Mouse (Mus musculus) G1E (cell line): ENCODE data around the gene Adgrf5.

Experiments
- CTCF ChIP-seq: IDR thresholded peaks from 2 replicates; pipeline ENCODE4 v1.5.1; 2012; ENCODE audit warnings: low read depth, low read length, inconsistent platforms, mixed read lengths
- TAL1 ChIP-seq: conservative IDR thresholded peaks from 2 replicates; pipeline ENCODE4 v1.6.1; 2012; ENCODE audit warnings: low read depth, low read length, inconsistent platforms, mixed read lengths

DNA sequence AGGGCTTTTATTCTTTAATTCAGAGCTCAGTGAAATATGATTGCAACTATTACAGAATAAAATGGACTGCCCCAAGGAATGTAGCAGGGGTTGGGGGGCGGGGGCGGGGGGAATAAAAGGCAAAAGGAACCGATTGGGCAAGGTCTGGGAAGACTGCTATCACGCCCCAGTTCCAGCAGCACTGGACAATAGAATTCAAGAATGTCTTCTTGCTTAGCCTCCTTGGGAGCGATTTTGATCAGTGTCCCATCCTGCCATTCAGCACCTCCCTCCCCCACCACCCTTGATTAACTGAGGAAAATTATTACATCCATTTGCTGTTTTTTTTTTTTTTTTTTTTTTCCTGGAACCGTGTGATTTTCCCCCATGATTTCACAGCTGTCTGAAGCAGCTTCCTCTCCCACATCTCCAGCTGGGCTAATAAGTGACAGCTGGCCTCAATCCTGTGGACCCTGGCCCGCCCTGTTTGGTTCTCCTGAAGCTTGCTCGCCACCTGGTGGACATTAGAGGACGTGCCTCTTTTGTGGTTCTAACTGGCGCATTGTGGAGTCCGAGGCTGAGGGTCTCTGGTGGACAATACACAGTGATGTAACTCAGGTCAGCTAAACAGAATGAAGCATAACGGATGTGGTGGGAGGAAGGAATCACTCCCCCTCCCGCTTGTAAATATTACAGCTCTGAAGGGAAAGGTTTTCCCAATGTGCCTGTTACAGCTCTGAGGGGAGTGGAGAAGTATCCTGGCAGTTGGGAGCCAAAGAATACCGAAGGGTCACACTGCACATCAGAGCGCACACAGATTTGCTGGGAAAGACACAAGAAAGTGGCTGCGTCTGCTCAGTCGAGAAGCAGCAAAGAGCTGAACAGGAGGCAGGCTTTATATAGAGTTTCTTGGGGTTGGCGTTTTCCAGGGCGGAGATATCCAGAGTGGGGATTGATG is 100.3 kb downstream of the Adgrf5 start:
- TF ChIP-seq CTCF (no peak), TAL1 (no peak)
